Mouse (Mus musculus): ENCODE results near the gene Tnk2.

Gene Tnk2

GRCm38 (mm10) chr16:32678812-32679211 lies 35.1 kb downstream of the Tnk2 start:
- no peak for DNase-seq (ENCODE audit: low spot score)

DNA sequence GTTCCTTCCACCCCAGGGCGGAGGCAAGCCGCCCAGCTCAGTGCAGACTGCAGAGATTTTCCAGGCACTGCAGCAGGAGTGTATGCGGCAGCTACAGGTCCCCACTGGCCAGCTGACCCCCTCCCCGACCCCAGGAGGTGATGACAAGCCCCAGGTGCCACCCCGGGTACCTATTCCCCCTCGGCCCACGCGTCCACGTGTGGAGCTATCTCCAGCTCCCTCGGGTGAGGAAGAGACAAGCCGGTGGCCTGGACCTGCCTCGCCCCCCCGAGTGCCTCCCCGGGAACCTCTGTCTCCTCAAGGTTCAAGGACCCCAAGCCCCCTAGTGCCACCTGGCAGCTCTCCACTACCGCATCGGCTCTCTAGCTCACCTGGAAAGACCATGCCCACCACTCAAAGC lies 36.3 kb downstream of the Tnk2 start:
- no peak for DNase-seq (ENCODE audit: low spot score)

- no peak for DNase-seq (ENCODE audit: low spot score)
These were observed 37.1 kb downstream of the Tnk2 start for GRCm38 (mm10) chr16:32680806-32681205.

DNA sequence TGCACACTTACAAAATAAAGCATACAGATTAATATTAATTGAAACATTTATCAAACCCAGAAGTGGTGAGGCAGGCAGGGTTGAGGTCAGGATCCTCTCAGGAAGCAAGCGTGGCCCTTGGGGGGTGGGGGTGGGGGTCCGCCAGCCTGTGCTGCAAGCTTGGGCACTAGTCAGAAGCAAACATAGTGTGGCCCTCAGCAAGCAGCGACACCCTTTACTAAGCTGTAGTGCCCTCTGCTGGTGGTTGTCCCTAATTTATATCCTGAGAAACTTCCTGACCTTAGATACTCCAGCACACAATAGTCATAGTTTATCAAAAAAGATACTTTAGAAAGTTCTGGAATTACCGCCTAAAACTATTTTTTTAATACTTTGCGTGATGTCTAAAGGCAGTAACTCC lies 38.5 kb downstream of the Tnk2 start:
- DNase-seq (ENCODE audit: low spot score) = no peak

- DNase-seq (ENCODE audit: low spot score) = no peak
These were observed 39.2 kb downstream of the Tnk2 start for GRCm38 (mm10) chr16:32682841-32683240.

DNA sequence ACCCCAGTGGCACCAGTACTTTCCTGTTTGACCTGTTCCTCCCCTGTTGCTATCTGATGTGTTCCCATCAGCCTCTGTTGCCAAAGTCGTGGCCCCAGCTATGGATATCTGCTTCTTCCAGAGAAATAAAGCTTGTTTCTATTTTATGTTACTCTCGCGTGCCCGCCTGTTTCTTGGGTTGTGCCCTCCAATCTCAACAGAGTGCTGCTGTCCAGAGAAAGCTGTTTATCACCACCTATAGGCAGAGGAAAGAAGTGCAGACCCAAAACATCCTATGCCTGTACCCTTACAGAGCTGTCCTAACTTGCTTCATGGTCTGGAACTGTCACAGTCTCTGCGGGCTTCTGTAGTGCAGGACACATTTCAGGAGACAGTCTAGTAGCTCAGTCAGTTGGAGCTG lies 39.7 kb downstream of the Tnk2 start:
- DNase-seq (ENCODE audit: low spot score) = no peak

- no peak for DNase-seq (ENCODE audit: low spot score)
These were observed 41.7 kb downstream of the Tnk2 start for GRCm38 (mm10) chr16:32685405-32685804.

- no peak for DNase-seq (ENCODE audit: low spot score)
These were observed 42.3 kb downstream of the Tnk2 start for GRCm38 (mm10) chr16:32685998-32686397.

- no peak for DNase-seq (ENCODE audit: low spot score)
These were observed 43.5 kb downstream of the Tnk2 start for GRCm38 (mm10) chr16:32687221-32687620.

- DNase-seq (ENCODE audit: low spot score) = peak; percentile 29
These were observed 45.1 kb downstream of the Tnk2 start for GRCm38 (mm10) chr16:32688770-32689169.

- peak; percentile 57 for DNase-seq (ENCODE audit: low spot score)
These were observed 45.8 kb downstream of the Tnk2 start for GRCm38 (mm10) chr16:32689501-32689900.

- DNase-seq (ENCODE audit: low spot score) = no peak
These were observed 53.3 kb downstream of the Tnk2 start for GRCm38 (mm10) chr16:32696841-32697464.

DNA sequence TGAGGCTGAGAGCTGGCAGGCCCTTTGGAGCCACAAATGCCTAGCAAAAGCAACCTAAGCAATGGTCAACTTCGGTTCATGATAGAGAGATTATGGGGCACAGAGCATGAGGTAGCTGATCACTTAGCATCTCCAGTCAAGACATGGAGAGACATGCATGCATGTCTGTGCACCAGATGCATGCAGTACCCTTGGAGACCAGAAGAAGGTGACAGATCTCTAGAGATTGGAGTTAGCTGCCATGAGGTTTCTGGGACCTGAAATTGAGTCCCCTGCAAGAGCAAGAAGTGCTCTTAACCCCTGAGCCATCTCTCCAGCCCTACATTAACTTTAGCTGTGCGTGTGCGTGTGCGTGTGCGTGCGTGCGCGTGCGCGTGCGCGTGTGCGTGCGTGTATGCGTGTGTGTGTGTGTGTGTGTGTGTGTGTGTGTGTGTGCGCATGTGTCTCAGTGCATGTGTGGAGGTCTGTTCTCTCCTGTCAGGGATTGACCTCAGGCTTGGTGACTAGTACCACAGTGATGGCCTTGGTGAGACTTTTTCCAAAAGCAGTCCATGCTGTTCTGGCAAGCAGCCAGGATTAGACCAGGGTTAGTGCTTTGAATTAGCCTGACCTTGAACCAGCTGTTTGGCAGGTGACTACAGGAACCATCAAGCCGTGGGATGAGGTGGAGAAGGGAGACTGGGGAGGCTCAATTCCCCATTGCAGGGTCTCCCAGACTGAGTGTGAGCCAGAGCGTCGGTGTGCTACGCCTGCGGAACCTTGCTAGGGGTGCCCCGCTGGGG lies 54.2 kb downstream of the Tnk2 start:
- DNase-seq (ENCODE audit: low spot score) = no peak

GRCm38 (mm10) chr16:32698550-32698949 lies 54.9 kb downstream of the Tnk2 start:
- DNase-seq (ENCODE audit: low spot score) = no peak

GRCm38 (mm10) chr16:32703312-32703912 lies 59.7 kb downstream of the Tnk2 start:
- DNase-seq (ENCODE audit: low spot score) = no peak

GRCm38 (mm10) chr16:32705606-32706005 lies 61.9 kb downstream of the Tnk2 start:
- DNase-seq (ENCODE audit: low spot score) = no peak

DNA sequence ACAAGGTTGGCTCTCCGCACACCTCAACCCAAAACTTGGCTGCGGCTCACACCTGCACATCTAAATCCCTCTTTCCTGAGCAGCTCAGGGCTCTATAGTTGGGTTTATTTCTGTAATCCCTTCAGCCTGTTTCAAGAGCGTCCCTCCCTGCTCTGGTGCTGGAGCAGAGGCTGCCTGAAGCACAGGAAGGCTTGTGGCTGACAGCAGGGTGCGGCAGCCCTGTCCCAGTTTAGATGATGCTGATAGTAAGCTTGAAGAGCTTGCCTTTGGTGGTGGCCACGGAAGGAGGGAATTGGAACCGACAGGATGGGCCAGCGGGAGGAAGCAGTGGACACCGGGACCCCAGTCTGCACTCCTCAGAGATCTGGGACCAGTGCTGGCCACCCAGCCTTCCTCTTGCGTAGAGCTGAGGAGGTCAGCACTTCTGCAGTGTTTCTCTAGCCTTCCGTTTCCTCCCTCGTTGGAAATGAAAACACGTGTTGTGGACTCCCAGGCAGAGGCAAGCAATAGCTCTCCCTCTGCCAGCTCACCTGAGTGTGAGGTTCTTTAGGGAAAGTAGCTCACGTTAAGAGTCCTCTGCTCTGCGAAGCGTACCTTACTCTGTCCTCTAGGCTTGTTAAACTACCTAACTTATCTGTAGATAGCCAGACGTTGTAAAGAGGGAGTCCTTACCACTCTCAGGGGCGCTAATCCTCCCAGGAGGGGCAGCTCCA lies 63.6 kb downstream of the Tnk2 start:
- DNase-seq (ENCODE audit: low spot score) = no peak

DNA sequence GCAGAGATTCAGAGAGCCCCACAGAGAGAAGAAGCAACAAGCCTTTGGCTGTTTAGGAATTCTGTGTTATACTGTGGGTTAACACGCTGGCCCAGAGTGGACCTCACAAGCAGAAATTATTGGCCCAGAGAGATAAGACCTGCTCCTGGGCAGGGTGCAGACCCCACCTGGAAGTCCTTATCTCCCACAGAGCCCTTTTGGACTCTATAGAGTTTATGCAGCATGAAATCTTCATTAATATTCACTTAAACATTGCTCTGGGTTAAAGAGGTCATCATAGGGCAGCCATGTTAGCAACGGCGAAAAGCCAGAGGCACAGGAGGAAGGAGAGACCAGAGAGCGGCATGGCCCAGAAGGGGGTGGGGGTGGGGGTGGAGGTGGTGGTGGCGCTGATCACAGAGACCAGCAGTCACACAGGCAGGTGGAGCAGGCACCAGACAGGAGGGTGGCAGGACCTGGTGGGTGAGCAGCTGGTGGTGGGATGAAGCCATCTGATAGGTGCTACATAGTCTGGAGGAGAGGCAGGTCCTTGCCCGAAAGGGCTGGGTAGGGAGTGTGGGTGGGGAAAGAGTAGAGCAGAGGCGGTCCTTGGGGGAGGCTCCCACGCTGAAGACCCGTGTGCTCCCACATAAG lies 64.3 kb downstream of the Tnk2 start:
- DNase-seq (ENCODE audit: low spot score) = no peak

DNA sequence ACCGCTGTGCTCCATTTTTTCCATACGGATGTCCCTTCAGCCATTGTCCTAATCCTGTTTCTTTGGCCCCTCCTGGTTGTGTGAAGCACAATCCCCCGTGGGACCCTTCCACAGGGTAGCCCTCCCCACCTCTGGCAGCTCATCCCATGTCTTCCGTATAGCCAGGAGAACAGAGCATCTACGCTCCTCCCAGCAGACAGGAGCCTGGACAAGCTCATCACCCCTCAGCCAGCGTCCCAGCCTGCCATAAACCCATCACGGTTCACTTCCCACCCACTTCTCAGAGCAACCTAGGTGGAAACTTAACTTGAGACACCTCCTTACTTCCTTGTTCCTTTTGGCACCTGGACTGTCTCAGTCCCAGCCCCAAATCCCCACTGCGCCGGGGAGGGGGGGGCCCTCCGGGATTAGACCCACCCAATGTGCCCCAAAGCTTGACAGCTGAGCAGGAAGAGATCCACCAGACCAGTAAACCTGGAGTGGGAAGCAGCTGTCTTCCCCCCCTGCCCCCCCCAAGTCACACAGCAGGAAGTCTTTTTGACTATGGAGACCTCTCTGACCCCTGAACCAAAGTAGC lies 64.9 kb downstream of the Tnk2 start:
- no peak for DNase-seq (ENCODE audit: low spot score)

DNA sequence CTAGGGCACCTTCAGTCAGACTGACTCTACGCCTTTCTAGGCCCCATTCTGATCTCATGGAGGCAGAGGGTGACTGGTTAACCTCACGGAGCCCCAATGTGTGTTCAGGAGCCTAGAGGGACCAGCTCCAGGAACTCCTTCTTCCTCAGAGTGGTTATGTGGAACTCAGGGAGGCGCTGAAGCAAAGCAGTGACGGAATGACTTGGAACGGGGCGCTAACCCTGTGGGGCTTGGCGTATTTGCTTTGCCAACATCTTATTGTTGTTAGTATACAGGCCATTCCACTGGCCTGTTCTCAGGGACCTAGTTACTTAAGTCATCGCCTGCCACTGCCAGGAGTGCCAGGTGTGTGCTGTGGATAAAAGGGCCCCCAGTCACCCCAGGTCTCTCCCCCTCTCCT lies 65.4 kb downstream of the Tnk2 start:
- no peak for DNase-seq (ENCODE audit: low spot score)

DNA sequence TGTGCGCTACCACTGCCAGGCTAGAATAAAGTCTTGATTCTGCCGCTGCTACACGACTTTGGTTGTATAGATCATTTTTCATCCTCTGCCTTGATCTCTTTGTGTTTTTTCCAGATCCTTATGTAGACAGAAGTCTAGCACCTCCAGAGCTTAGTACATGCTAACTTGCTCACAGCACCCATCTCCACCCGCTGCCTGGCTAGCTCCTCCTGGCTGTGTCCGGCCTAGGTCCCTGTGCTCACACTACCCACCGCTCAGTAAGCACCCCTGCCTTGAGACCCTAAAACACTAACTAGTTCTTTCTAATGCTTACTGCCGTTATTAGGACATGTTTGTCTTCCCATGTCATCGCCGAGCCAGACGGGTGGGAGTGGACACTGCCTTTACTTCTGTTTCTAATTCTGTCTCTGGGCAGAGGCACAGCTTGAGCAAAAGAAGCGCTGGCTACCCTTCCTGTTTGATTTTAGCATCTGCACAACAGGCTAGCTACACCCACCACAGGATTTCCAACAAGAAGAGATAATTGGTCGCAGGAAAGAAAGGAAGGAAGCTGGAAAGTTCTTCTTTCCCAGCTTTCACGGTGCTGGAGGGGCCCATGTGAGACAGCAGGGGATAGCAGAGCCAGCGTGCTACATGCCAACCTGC lies 66.9 kb downstream of the Tnk2 start:
- DNase-seq (ENCODE audit: low spot score) = no peak

All from layer of hippocampus, adult 9-10 months (tissue).